Mouse (Mus musculus): ENCODE data around the gene Tbc1d1. TPM values are rescaled to one million over a fixed set of nuclear protein-coding genes. Genes with fewer than 3 reads are reported as not detected.

Tbc1d1 gene
- polyA plus RNA-seq, 1 experiment from 2014 or later = 12.2 TPM

- H3K9me3 ChIP-seq = no peaks in the 10 kb centered on the region
- no peak overlapping the region for H3K4me2 ChIP-seq (replicated peaks)
- no peak overlapping the region for H3K27ac ChIP-seq (replicated peaks)
- no peaks in the 10 kb centered on the region for H3K27me3 ChIP-seq
- H3K4me1 ChIP-seq = peaks cover 8% of the 10 kb centered on the region
- ATAC-seq (replicated peaks) = no peak
- H3K36me3 ChIP-seq = 0 out of 2 replicates have a peak, but pooled peaks cover 2% of the 10 kb centered on the region
- no peak overlapping the region for H3K4me3 ChIP-seq
- no peak overlapping the region for H3K9ac ChIP-seq (replicated peaks)
- 53% methylated on average over 5 of the region's 5 CpGs for WGBS
These were observed 156.2 kb downstream of the Tbc1d1 start for GRCm38 (mm10) chr5:64312295-64312694.

- no peak overlapping the region for H3K9ac ChIP-seq (replicated peaks)
- 0 out of 2 replicates have a peak, but pooled peaks cover 2% of the 10 kb centered on the region for H3K36me3 ChIP-seq
- no peak overlapping the region for H3K27ac ChIP-seq (replicated peaks)
- H3K4me1 ChIP-seq = peaks cover 8% of the 10 kb centered on the region
- H3K27me3 ChIP-seq = no peaks in the 10 kb centered on the region
- no peak overlapping the region for H3K4me2 ChIP-seq (replicated peaks)
- no peaks in the 10 kb centered on the region for H3K9me3 ChIP-seq
- 91% methylated on average over 1 of the region's 1 CpGs for WGBS
- no peak overlapping the region for H3K4me3 ChIP-seq
- ATAC-seq (replicated peaks) = 0 out of 2 replicates have a peak, but pooled peaks have one; percentile 6
These were observed 157.4 kb downstream of the Tbc1d1 start for GRCm38 (mm10) chr5:64313481-64313880.

GRCm38 (mm10) chr5:64314288-64315052 lies 158.4 kb downstream of the Tbc1d1 start:
- 13% methylated on average over 6 of the region's 6 CpGs for WGBS
- no peak overlapping the region for H3K9ac ChIP-seq (replicated peaks)
- ATAC-seq (replicated peaks) = peak; percentile 82

GRCm38 (mm10) chr5:64315088-64315487 lies 159.0 kb downstream of the Tbc1d1 start:
- WGBS = 86% methylated on average over 1 of the region's 1 CpGs
- Histone ChIP-seq H3K27ac (replicated peaks) (no peak overlapping the region), H3K27me3 (no peaks in the 10 kb centered on the region), H3K4me3 (no peak overlapping the region), H3K4me2 (replicated peaks) (no peak overlapping the region), H3K9ac (replicated peaks) (no peak overlapping the region), H3K36me3 (0 out of 2 replicates have a peak, but pooled peaks cover 2% of the 10 kb centered on the region), H3K9me3 (no peaks in the 10 kb centered on the region), H3K4me1 (peaks cover 8% of the 10 kb centered on the region)
- ATAC-seq (replicated peaks) = peak; percentile 42; the same call in 1 of the 2 replicates

More at GRCm38 (mm10) chr5:64314288-64315052, 158.4 kb downstream of the Tbc1d1 start:
- Histone ChIP-seq H3K36me3 (0 out of 2 replicates have a peak, but pooled peaks cover 2% of the 10 kb centered on the region), H3K4me3 (no peak overlapping the region), H3K4me1 (peaks cover 8% of the 10 kb centered on the region), H3K9me3 (no peaks in the 10 kb centered on the region), H3K27me3 (no peaks in the 10 kb centered on the region), H3K27ac (replicated peaks) (peak overlapping the region; percentile 65), H3K4me2 (replicated peaks) (no peak overlapping the region)

- Histone ChIP-seq H3K36me3 (no peaks in the 10 kb centered on the region), H3K4me1 (0 out of 2 replicates have a peak, but pooled peaks cover 7% of the 10 kb centered on the region), H3K9ac (replicated peaks) (no peak overlapping the region), H3K4me2 (replicated peaks) (no peak overlapping the region), H3K9me3 (no peaks in the 10 kb centered on the region), H3K27ac (replicated peaks) (no peak overlapping the region), H3K27me3 (no peaks in the 10 kb centered on the region), H3K4me3 (no peak overlapping the region)
- WGBS = 91% methylated on average over 4 of the region's 4 CpGs
- ATAC-seq (replicated peaks) = no peak
These were observed 167.2 kb downstream of the Tbc1d1 start for GRCm38 (mm10) chr5:64323286-64323685.

GRCm38 (mm10) chr5:64324353-64324752 lies 168.2 kb downstream of the Tbc1d1 start:
- Histone ChIP-seq H3K27ac (replicated peaks) (no peak overlapping the region), H3K9ac (replicated peaks) (no peak overlapping the region), H3K27me3 (no peaks in the 10 kb centered on the region), H3K4me3 (no peak overlapping the region), H3K9me3 (no peaks in the 10 kb centered on the region), H3K4me1 (0 out of 2 replicates have a peak, but pooled peaks cover 7% of the 10 kb centered on the region), H3K4me2 (replicated peaks) (no peak overlapping the region), H3K36me3 (no peaks in the 10 kb centered on the region)
- ATAC-seq (replicated peaks) = no peak
- 95% methylated on average over 12 of the region's 12 CpGs for WGBS

GRCm38 (mm10) chr5:64324920-64325319 lies 168.8 kb downstream of the Tbc1d1 start:
- H3K27me3 ChIP-seq = no peaks in the 10 kb centered on the region
- no peaks in the 10 kb centered on the region for H3K9me3 ChIP-seq
- H3K36me3 ChIP-seq = no peaks in the 10 kb centered on the region
- H3K4me1 ChIP-seq = 0 out of 2 replicates have a peak, but pooled peaks cover 7% of the 10 kb centered on the region
- no peak overlapping the region for H3K4me3 ChIP-seq
- H3K27ac ChIP-seq (replicated peaks) = no peak overlapping the region
- WGBS = 72% methylated on average over 8 of the region's 8 CpGs
- no peak overlapping the region for H3K9ac ChIP-seq (replicated peaks)
- ATAC-seq (replicated peaks) = 0 out of 2 replicates have a peak, but pooled peaks have one; percentile 27
- H3K4me2 ChIP-seq (replicated peaks) = no peak overlapping the region

- Histone ChIP-seq H3K9ac (replicated peaks) (no peak overlapping the region), H3K36me3 (no peaks in the 10 kb centered on the region), H3K4me1 (0 out of 2 replicates have a peak, but pooled peaks cover 7% of the 10 kb centered on the region), H3K4me3 (no peak overlapping the region), H3K9me3 (no peaks in the 10 kb centered on the region), H3K4me2 (replicated peaks) (no peak overlapping the region), H3K27ac (replicated peaks) (no peak overlapping the region), H3K27me3 (no peaks in the 10 kb centered on the region)
- 88% methylated on average over 5 of the region's 5 CpGs for WGBS
- 0 out of 2 replicates have a peak, but pooled peaks have one; percentile 33 for ATAC-seq (replicated peaks)
These were observed 169.7 kb downstream of the Tbc1d1 start for GRCm38 (mm10) chr5:64325741-64326355.

- 69% methylated on average over 7 of the region's 7 CpGs for WGBS
These were observed 170.5 kb downstream of the Tbc1d1 start for GRCm38 (mm10) chr5:64326427-64327181.

GRCm38 (mm10) chr5:64327212-64327902 lies 171.3 kb downstream of the Tbc1d1 start:
- H3K4me3 ChIP-seq = no peak overlapping the region
- no peak for ATAC-seq (replicated peaks)
- H3K9me3 ChIP-seq = no peaks in the 10 kb centered on the region
- 63% methylated on average over 7 of the region's 7 CpGs for WGBS
- no peak overlapping the region for H3K9ac ChIP-seq (replicated peaks)
- H3K27me3 ChIP-seq = no peaks in the 10 kb centered on the region
- 0 out of 2 replicates have a peak, but pooled peaks cover 7% of the 10 kb centered on the region for H3K4me1 ChIP-seq
- H3K36me3 ChIP-seq = no peaks in the 10 kb centered on the region
- H3K4me2 ChIP-seq (replicated peaks) = no peak overlapping the region
- H3K27ac ChIP-seq (replicated peaks) = peak overlapping the region; percentile 20; the same call in 1 of the 2 replicates

More at GRCm38 (mm10) chr5:64326427-64327181, 170.5 kb downstream of the Tbc1d1 start:
- Histone ChIP-seq H3K27ac (replicated peaks) (peak overlapping the region; percentile 20; the same call in 1 of the 2 replicates), H3K9me3 (no peaks in the 10 kb centered on the region), H3K9ac (replicated peaks) (no peak overlapping the region), H3K4me3 (no peak overlapping the region), H3K27me3 (no peaks in the 10 kb centered on the region), H3K4me2 (replicated peaks) (no peak overlapping the region), H3K36me3 (no peaks in the 10 kb centered on the region), H3K4me1 (0 out of 2 replicates have a peak, but pooled peaks cover 7% of the 10 kb centered on the region)
- peak; percentile 43 for ATAC-seq (replicated peaks)

- Histone ChIP-seq H3K27ac (replicated peaks) (peak overlapping the region; percentile 71), H3K9ac (replicated peaks) (no peak overlapping the region; the same call in 1 of the 2 replicates), H3K27me3 (no peaks in the 10 kb centered on the region), H3K9me3 (no peaks in the 10 kb centered on the region), H3K4me1 (peaks cover 9% of the 10 kb centered on the region), H3K4me3 (no peak overlapping the region), H3K36me3 (no peaks in the 10 kb centered on the region), H3K4me2 (replicated peaks) (no peak overlapping the region)
- 23% methylated on average over 7 of the region's 7 CpGs for WGBS
- ATAC-seq (replicated peaks) = peak; percentile 87
These were observed 180.8 kb downstream of the Tbc1d1 start for GRCm38 (mm10) chr5:64336767-64337408.

Measured in forebrain, embryonic 15.5 days (tissue).